Mouse (Mus musculus) heart, postnatal 0 days (tissue): ENCODE results near the gene Rnf121. TPM values are rescaled to one million over a fixed set of nuclear protein-coding genes. Genes with fewer than 3 reads are reported as not detected.
A peak's percentile ranks its signal among the peaks of the same experiment; 100 is the strongest.
"Not testable (repeated sequence)": the region's sequence is repeated elsewhere in the genome, so short reads cannot be mapped to it uniquely, and the experiment has no call there.

Source experiments
- ATAC-seq: fragments of 200-750 bp; cut with Nextera tagmentation; 2 replicates; pipeline ENCODE4 v1.8.0; 2017; ENCODE audit warnings: low read depth, moderate number of reproducible peaks, moderate library complexity; ENCODE audit not compliant: insufficient read depth
- DNase-seq: peaks from one replicate; pipeline ENCODE4 v3.0.0-alpha.2; 2016; ENCODE audit warnings: low spot score
- H3K27ac ChIP-seq: fragments of 300-500 bp; sonication (generic); 2 replicates; pipeline ENCODE4 v1.5.1; 2014; ENCODE audit warnings: low read depth, mild to moderate bottlenecking
- H3K27me3 ChIP-seq: fragments of 300-500 bp; sonication (generic); 2 replicates; pipeline ENCODE4 v1.6.1; 2014; ENCODE audit warnings: low read length, mixed read lengths; ENCODE audit not compliant: control insufficient read depth, insufficient read depth
- H3K36me3 ChIP-seq: fragments of 300-500 bp; sonication (generic); replicated peaks from 2 replicates; pipeline ENCODE4 v1.6.1; 2014; ENCODE audit warnings: low read length, mixed read lengths; ENCODE audit not compliant: control insufficient read depth, insufficient read depth
- H3K4me1 ChIP-seq: fragments of 300-500 bp; sonication (generic); 2 replicates; pipeline ENCODE4 v1.6.1; 2014; ENCODE audit warnings: antibody characterized with exemption; ENCODE audit not compliant: control insufficient read depth, insufficient read depth
- H3K4me2 ChIP-seq: fragments of 300-500 bp; sonication (generic); 2 replicates; pipeline ENCODE4 v1.6.1; 2014; ENCODE audit warnings: low read depth, mild to moderate bottlenecking, low read length, moderate library complexity
- H3K4me3 ChIP-seq: fragments of 300-500 bp; sonication (generic); 2 replicates; pipeline ENCODE4 v1.5.1; 2014; ENCODE audit warnings: low read depth, low read length
- H3K9ac ChIP-seq: fragments of 300-500 bp; sonication (generic); replicated peaks from 2 replicates; pipeline ENCODE4 v1.6.1; 2014; ENCODE audit warnings: low read depth, low read length, mixed read lengths
- H3K9me3 ChIP-seq: fragments of 300-500 bp; sonication (generic); replicated peaks from 2 replicates; pipeline ENCODE4 v1.6.1; 2016; ENCODE audit warnings: low read length; ENCODE audit not compliant: control insufficient read depth
- CTCF ChIP-seq: IDR thresholded peaks from 2 replicates; pipeline ENCODE4 v1.5.1; 2016; ENCODE audit warnings: antibody characterized with exemption, control low read depth, low read depth
- EP300 ChIP-seq: IDR thresholded peaks from 2 replicates; pipeline ENCODE4 v1.6.1; 2016; ENCODE audit warnings: antibody characterized with exemption, low read depth
- WGBS: fragments of 180-500 bp; shearing (Covaris S2); extraction: QIAGEN DNeasy Blood & Tissue Kit; methylation state at CpG from one replicate; pipeline ENCODE4 v1.1.7; 2014; 5-methylcytosine and 5-hydroxymethylcytosine counted together
- polyA plus RNA-seq: library from polyadenylated mRNA; unstranded; fragments of >200 nt; fragmentation: Nextera tagmentation; extraction: Ambion mirVana; gene quantifications from 2 replicates; pipeline ENCODE4 v1.2.1, GENCODE M21; 2015
- total RNA-seq: library from RNA; depleted of rRNA; stranded (reverse); fragments of >200 nt; gene quantifications from 2 replicates; pipeline ENCODE4 v1.2.3, GENCODE M21; 2014; ENCODE audit warnings: low replicate concordance

The Rnf121 gene
- total and polyA plus RNA-seq, 2 experiments from 2014 or later: 10.7 to 18.2 TPM

DNA sequence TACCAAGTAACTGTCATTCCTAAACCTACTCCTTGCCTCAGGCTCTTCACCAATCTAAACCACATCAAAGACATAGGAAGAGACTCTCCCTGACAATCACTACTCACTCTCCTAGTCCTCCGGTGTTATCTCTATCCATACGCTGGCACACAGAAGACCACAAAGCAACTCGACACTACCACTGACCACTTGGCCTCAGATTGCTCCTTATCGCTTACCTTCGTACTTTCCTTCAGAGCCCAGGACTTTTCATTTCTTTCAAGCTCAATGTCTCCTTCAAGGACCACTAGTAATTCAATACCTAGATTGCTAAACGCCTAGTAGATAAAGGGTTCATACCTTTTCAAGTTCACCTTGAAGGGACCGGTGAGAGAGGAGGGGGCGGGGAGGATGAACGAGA is 1.4 kb downstream of the Rnf121 start:
- H3K4me2 ChIP-seq: peak overlapping the region; percentile 78
- H3K9me3 ChIP-seq: no peaks in the 10 kb centered on the region
- H3K4me3 ChIP-seq: peak overlapping the region; percentile 76
- DNase-seq (no peak), ATAC-seq (no peak)
- H3K27ac ChIP-seq: no peak overlapping the region
- 46% methylated on average over 9 of the region's 9 CpGs for WGBS
- H3K27me3 ChIP-seq: no peaks in the 10 kb centered on the region
- H3K4me1 ChIP-seq: peaks cover 17% of the 10 kb centered on the region
- 0 out of 2 replicates have a peak, but pooled peaks cover 6% of the 10 kb centered on the region for H3K36me3 ChIP-seq
- H3K9ac ChIP-seq: no peak overlapping the region
- TF ChIP-seq CTCF (no peak), EP300 (no peak)

DNA sequence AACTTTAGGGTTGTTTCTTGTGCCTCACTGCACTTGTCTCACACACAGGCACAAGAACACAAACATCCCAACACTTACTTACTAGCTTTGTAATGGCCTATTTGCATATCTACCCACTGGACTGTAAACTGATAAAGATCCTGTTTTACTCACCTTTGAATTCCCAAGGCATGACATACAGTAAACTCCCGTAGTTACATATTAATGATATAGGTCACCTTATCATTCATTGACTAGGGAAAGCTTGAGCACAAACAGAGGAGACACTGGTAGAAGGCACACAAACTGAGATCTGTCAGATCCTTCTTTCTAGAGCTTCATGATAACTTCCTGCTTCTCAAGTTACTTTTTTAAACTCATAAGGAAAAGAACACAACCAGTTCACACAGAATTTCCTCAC is 3.1 kb downstream of the Rnf121 start:
- Histone ChIP-seq H3K36me3 (0 out of 2 replicates have a peak, but pooled peaks cover 6% of the 10 kb centered on the region), H3K4me3 (no peak overlapping the region), H3K9me3 (no peaks in the 10 kb centered on the region), H3K27ac (no peak overlapping the region), H3K4me2 (no peak overlapping the region), H3K4me1 (peaks cover 17% of the 10 kb centered on the region), H3K27me3 (no peaks in the 10 kb centered on the region), H3K9ac (no peak overlapping the region)
- WGBS: 51% methylated on average over 1 of the region's 1 CpGs
- no peak for DNase-seq
- TF ChIP-seq CTCF (no peak), EP300 (no peak)
- ATAC-seq: no peak

DNA sequence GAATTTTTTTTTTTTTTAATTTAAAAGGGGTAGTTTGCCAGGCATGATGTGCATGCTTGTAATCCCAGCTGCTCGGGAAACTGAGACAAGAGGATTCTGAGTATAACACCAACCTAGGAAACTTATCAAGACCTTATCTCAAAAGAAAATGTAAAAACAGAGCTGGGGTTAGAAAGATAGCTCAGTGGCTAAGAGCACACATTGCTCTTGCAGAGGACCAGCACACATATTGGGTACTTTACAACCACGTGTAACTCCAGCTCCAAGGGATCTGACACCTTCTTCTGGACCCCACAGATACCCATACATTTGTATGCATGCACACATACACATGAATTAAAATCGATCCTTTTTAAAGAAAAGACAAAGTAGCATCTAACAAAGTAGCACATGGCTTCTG is 3.9 kb downstream of the Rnf121 start:
- Histone ChIP-seq H3K9ac (no peak overlapping the region), H3K4me1 (peaks cover 15% of the 10 kb centered on the region), H3K4me3 (no peak overlapping the region), H3K27me3 (no peaks in the 10 kb centered on the region), H3K4me2 (no peak overlapping the region), H3K27ac (no peak overlapping the region), H3K9me3 (no peaks in the 10 kb centered on the region), H3K36me3 (0 out of 2 replicates have a peak, but pooled peaks cover 6% of the 10 kb centered on the region)
- TF ChIP-seq CTCF (no peak), EP300 (no peak)
- ATAC-seq: no peak
- no peak for DNase-seq
- WGBS: 74% methylated on average over 3 of the region's 3 CpGs

DNA sequence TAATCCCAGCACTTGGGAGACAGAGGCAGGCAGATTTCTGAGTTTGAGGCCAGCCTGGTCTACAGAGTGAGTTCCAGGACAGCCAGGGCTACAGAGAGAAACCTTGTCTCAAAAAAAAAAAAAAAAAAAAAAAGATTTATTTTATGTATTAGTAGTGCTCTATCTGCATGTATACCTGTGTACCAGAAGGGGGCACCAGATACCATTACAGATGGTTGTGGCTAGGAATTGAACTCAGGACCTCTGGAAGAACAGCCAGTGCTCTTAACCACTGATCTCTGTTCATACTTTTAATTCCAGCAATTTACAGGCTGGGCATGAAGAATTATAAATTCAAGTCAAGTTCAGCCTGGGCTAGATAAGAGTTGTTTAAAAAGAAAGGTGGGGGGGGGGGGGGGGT is 16.7 kb downstream of the Rnf121 start:
- H3K9me3 ChIP-seq, ATAC-seq: not testable (repeated sequence)

GRCm38 (mm10) chr7:102042314-102042713 is 23.0 kb downstream of the Rnf121 start:
- H3K27ac ChIP-seq: no peak overlapping the region
- no peak overlapping the region for H3K4me2 ChIP-seq
- TF ChIP-seq EP300 (no peak), CTCF (no peak)
- DNase-seq (no peak), ATAC-seq (no peak)
- H3K27me3 ChIP-seq: no peaks in the 10 kb centered on the region
- no peaks in the 10 kb centered on the region for H3K9me3 ChIP-seq
- 66% methylated on average over 2 of the region's 2 CpGs for WGBS
- no peak overlapping the region for H3K9ac ChIP-seq
- peaks cover 39% of the 10 kb centered on the region for H3K36me3 ChIP-seq
- H3K4me1 ChIP-seq: no peaks in the 10 kb centered on the region
- H3K4me3 ChIP-seq: no peak overlapping the region

More for the DNA sequence above, 16.7 kb downstream of the Rnf121 start:
- H3K4me1 ChIP-seq, H3K36me3 ChIP-seq, H3K27ac ChIP-seq, H3K9ac ChIP-seq, H3K4me2 ChIP-seq, H3K27me3 ChIP-seq, H3K4me3 ChIP-seq, DNase-seq: not testable (repeated sequence)
- TF ChIP-seq CTCF: peak; percentile 28

DNA sequence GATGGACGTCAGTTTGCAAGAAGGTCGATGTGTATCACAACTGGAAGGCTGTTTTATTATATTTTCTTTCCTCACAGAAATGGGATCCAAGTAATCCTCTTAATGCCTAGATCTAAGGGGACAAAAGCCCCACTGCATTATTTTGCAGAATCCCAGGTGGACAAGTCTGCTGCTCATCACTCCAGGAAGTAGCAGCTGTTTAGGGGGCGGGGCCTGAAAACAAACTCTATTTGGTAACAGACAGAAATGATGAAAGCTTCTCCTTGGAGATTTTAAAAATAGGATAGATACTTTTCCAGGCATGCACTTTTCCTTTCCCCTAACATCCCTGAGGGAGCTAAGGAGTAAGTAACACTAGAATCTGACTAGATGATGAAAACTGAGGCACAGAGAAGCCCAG is 28.0 kb downstream of the Rnf121 start:
- no peaks in the 10 kb centered on the region for H3K9me3 ChIP-seq
- H3K9ac ChIP-seq: no peak overlapping the region
- H3K27me3 ChIP-seq: no peaks in the 10 kb centered on the region
- H3K36me3 ChIP-seq: peaks cover 77% of the 10 kb centered on the region
- ATAC-seq (no peak), DNase-seq (no peak)
- no peaks in the 10 kb centered on the region for H3K4me1 ChIP-seq
- no peak for TF ChIP-seq CTCF
- TF ChIP-seq EP300: no peak
- WGBS: 89% methylated on average over 3 of the region's 3 CpGs
- no peak overlapping the region for H3K27ac ChIP-seq
- H3K4me2 ChIP-seq: no peak overlapping the region
- no peak overlapping the region for H3K4me3 ChIP-seq
